Mouse (Mus musculus) kidney, adult 2 months (tissue): ENCODE results near the gene Mmp20.

Experiments
- CTCF ChIP-seq: fragments of 200-500 bp; conservative IDR thresholded peaks from 2 replicates; pipeline ENCODE4 v1.5.1; 2011; ENCODE audit warnings: low read depth, mild to moderate bottlenecking, control low read depth, low read length, moderate library complexity, mixed read lengths; ENCODE audit not compliant: insufficient read depth, insufficient read length
- POLR2A ChIP-seq: fragments of 200-500 bp; IDR thresholded peaks from one replicate; pipeline ENCODE4 v1.6.1; 2011; ENCODE audit warnings: low read depth, low read length, control low read depth

DNA sequence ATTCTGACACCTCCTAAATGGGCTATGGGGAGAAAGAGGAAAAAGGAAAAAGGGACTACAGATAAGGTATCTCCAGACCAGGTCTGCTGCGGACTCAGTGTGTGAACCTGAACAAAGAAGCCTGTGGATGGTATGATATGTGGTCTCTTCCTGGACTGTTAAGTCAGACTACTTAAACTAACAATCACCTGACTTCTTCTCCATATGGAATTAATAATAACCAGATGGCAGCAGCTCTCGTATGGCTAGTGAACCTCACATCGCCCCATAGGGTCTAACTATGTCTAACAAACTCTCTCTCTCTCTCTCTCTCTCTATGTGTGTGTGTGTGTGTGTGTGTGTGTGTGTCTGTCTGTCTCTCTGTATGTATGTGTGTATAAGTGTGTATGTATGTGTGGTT lies 65.9 kb downstream of the Mmp20 start:
- TF ChIP-seq CTCF (no peak), POLR2A (no peak)
